Mouse (Mus musculus) layer of hippocampus, postnatal 14 days (tissue): Measurements from ENCODE around the gene Opalin. TPM values are rescaled to one million over a fixed set of nuclear protein-coding genes. Genes with fewer than 3 reads are reported as not detected.

ENCODE experiments used
- DNase-seq, 2 experiments: peaks; one replicate each; pipeline ENCODE4 v3.0.0; 2021 to 2022; ENCODE audit warnings: low spot score in 2 of 2, mixed read lengths in 1 of 2
- total RNA-seq, 2 experiments: library from RNA; stranded (reverse); gene quantifications; 2 replicates each; pipeline ENCODE4 v1.2.3; 2021

Opalin gene
- total RNA-seq, 2 experiments from 2014 or later, result 6.3 to 8.5 TPM

- no peak for DNase-seq
Observed at GRCm38 (mm10) chr19:41081589-41081988, 4.7 kb upstream of the Opalin start.

GRCm38 (mm10) chr19:41073746-41074455 is 3.0 kb downstream of the Opalin start:
- DNase-seq, result no peak

GRCm38 (mm10) chr19:41071500-41071899 is 5.4 kb downstream of the Opalin start:
- peak; percentile 91 to 94 for DNase-seq

GRCm38 (mm10) chr19:41054702-41055101 is 22.2 kb downstream of the Opalin start:
- DNase-seq, result no peak

- no peak for DNase-seq
Observed at GRCm38 (mm10) chr19:41053530-41053929, 23.4 kb downstream of the Opalin start.

- DNase-seq, result no peak
Observed at GRCm38 (mm10) chr19:41052247-41052646, 24.7 kb downstream of the Opalin start.

GRCm38 (mm10) chr19:41051714-41052113 is 25.2 kb downstream of the Opalin start:
- no peak for DNase-seq

- DNase-seq, result no peak
Observed at GRCm38 (mm10) chr19:41048187-41048559, 28.7 kb downstream of the Opalin start.

GRCm38 (mm10) chr19:41047437-41048186 is 29.3 kb downstream of the Opalin start:
- DNase-seq, result peak; percentile 32 to 46

- DNase-seq, result no peak
Observed at GRCm38 (mm10) chr19:41045091-41045770, 31.7 kb downstream of the Opalin start.

- no peak for DNase-seq
Observed at GRCm38 (mm10) chr19:41039110-41039509, 37.8 kb downstream of the Opalin start.

GRCm38 (mm10) chr19:41035809-41036551 is 40.9 kb downstream of the Opalin start:
- DNase-seq, result no peak

- no peak for DNase-seq
Observed at GRCm38 (mm10) chr19:41031869-41032268, 45.0 kb downstream of the Opalin start.

GRCm38 (mm10) chr19:41031009-41031408 is 45.9 kb downstream of the Opalin start:
- DNase-seq, result no peak

GRCm38 (mm10) chr19:41030161-41030560 is 46.8 kb downstream of the Opalin start:
- no peak for DNase-seq

- DNase-seq, result no peak
Observed at GRCm38 (mm10) chr19:41029219-41029618, 47.7 kb downstream of the Opalin start, which contains the start of gene Dntt. Dntt (plus strand) TSS chr19:41029275.

GRCm38 (mm10) chr19:41027601-41028000 is 49.3 kb downstream of the Opalin start:
- no peak for DNase-seq

GRCm38 (mm10) chr19:41027024-41027423 is 49.9 kb downstream of the Opalin start:
- DNase-seq, result no peak

GRCm38 (mm10) chr19:41026551-41026950 is 50.4 kb downstream of the Opalin start:
- no peak for DNase-seq

- peak in 1 of 2 experiments; percentile 44 for DNase-seq
Observed at GRCm38 (mm10) chr19:41022244-41022643, 54.7 kb downstream of the Opalin start.

GRCm38 (mm10) chr19:41020537-41020936 is 56.4 kb downstream of the Opalin start:
- no peak for DNase-seq
